Mouse (Mus musculus): Measurements from ENCODE around the gene Tmem86b.

GRCm38 (mm10) chr7:4612956-4613355, 18.3 kb downstream of the Tmem86b start:
- no peak for TF ChIP-seq CTCF (IDR thresholded peaks at IDR 0.05; ENCODE audit: control insufficient read depth, insufficient read depth, insufficient replicate concordance, low read depth, low read length)
- no peak for TF ChIP-seq POLR2A (IDR thresholded peaks at IDR 0.05; ENCODE audit: control insufficient read depth, low read depth, low read length)
